Mouse (Mus musculus): ENCODE data around the gene Nlrp4a. TPM values are rescaled to one million over a fixed set of nuclear protein-coding genes. Genes with fewer than 3 reads are reported as not detected.
"Not testable (repeated sequence)": the region's sequence is repeated elsewhere in the genome, so short reads cannot be mapped to it uniquely, and the experiment has no call there.

The Nlrp4a gene
- total RNA-seq (2022): not detected

GRCm38 (mm10) chr7:26434813-26435212, at the start of gene Nlrp4a:
TSS of gene Nlrp4a (plus strand) at chr7:26435113.
- no peak for DNase-seq (ENCODE audit: low spot score in 2 of 2)

GRCm38 (mm10) chr7:26386691-26387090, 48.2 kb upstream of the Nlrp4a start:
- DNase-seq (ENCODE audit: low spot score in 2 of 2): not testable (repeated sequence)

DNA sequence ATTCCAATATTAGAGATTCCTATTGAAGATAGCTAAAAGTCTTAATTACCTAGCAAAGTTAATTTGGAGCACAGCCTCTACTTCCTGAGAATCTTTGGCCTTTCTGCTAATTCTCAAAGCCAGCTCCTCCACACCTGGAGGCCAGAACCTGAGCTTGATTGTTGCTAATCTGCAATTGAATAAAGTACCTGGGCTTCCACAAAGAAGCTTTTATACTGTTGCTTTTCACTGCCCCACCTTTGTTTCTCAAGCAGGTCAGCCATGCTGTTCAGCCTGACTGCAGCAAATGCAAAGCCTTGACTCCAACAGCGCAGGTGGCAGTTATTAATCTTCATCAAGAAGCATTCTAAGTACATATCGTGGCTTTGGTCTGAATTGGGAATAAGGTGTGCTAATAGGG, 43.8 kb upstream of the Nlrp4a start:
- not testable (repeated sequence) for DNase-seq (ENCODE audit: low spot score in 2 of 2)

DNA sequence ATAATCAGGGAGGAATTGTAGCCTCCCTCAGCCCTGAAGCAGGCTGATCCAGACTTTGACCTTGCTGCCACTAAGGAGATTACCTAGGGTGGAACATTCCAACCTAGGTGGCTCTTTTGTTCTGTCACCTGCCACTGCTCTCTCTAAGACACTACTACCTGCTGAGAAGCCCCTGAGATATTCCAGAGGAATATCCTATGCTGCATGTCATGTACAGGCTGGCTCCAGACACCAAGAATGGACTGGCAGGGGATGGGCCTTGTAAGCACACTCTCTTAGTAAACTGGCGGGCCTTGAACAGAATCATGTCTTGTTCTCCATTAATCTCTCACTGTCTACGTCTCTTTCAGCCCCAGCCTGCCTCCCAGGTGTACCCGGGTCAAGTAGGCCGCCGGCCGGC, 43.1 kb upstream of the Nlrp4a start:
- not testable (repeated sequence) for DNase-seq (ENCODE audit: low spot score in 2 of 2)

DNA sequence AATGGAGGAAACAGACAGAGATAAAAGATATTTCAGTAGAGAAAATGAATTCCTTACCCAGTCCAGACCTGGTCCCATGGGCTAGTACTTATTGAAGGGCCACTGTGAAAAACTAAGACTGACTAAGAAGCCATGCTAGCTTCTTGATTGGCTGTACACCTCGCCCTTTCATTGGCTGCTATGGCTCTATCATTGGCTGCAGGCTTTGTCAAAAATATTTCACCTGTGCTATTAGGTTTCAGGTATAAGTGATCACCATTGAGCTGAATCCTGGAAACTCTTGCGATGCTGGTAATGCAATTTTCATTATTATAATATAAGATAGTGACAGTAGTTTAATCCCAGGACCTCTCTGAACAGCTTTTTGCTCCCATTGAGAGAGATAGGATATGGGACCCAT, 31.3 kb upstream of the Nlrp4a start, which contains the start of gene Nlrp9c:
Gene Nlrp9c, minus strand, starts transcription at position 101 of the 400 bp plus-strand sequence.
- not testable (repeated sequence) for DNase-seq (ENCODE audit: low spot score in 2 of 2)

GRCm38 (mm10) chr7:26476690-26477089, 41.8 kb downstream of the Nlrp4a start:
- no peak for DNase-seq (ENCODE audit: low spot score in 2 of 2)

GRCm38 (mm10) chr7:26489514-26489913, 54.6 kb downstream of the Nlrp4a start:
- DNase-seq (ENCODE audit: low spot score in 2 of 2): not testable (repeated sequence)

Other genes with a start within 250 kb of the Nlrp4a start
- not detected for gene Vmn1r184, start 174.8 kb upstream of the Nlrp4a start, total RNA-seq (2022)
- not detected for gene Cyp2a4, start 127.9 kb upstream of the Nlrp4a start, total RNA-seq (2022)
- not detected for gene Nlrp9c, start 31.4 kb upstream of the Nlrp4a start, total RNA-seq (2022)
- gene Nlrp9a, start 99.9 kb downstream of the Nlrp4a start, total RNA-seq (2022): not detected
- not detected for gene Vmn1r185, start 183.4 kb downstream of the Nlrp4a start, total RNA-seq (2022)